Mouse (Mus musculus) heart, postnatal 36 days (tissue): ENCODE data around the gene Fam193a. TPM values are rescaled to one million over a fixed set of nuclear protein-coding genes. Genes with fewer than 3 reads are reported as not detected.

Experiments used
- DNase-seq, 2 experiments: peaks; one replicate each; pipeline ENCODE4 v3.0.0; 2021 to 2022
- intact Hi-C: fragments of 180-260 bp; cut with DNase I; formaldehyde crosslinking; loops from one replicate; pipeline ENCODE4 v1.15.1; 2025
- total RNA-seq, 2 experiments: library from RNA; stranded (reverse); gene quantifications; 2 replicates each; pipeline ENCODE4 v1.2.3; 2021

The Fam193a gene
- total RNA-seq, 2 experiments from 2014 or later: 23.7 TPM

GRCm38 (mm10) chr5:34439768-34440167 lies 70.0 kb downstream of the Fam193a start:
- intact Hi-C loops: no loop called here

GRCm38 (mm10) chr5:34441797-34442196 lies 72.1 kb downstream of the Fam193a start:
- no peak for DNase-seq
- intact Hi-C loops: no loop called here

More at GRCm38 (mm10) chr5:34439768-34440167, 70.0 kb downstream of the Fam193a start:
- no peak for DNase-seq

- intact Hi-C loops: no loop called here
- no peak for DNase-seq
Observed at GRCm38 (mm10) chr5:34446207-34446606, 76.5 kb downstream of the Fam193a start.

GRCm38 (mm10) chr5:34458994-34459393 lies 89.3 kb downstream of the Fam193a start:
- intact Hi-C loops: no loop called here
- no peak for DNase-seq

- no peak for DNase-seq
- intact Hi-C loops: no loop called here
Observed at GRCm38 (mm10) chr5:34461294-34461693, 91.6 kb downstream of the Fam193a start.

- intact Hi-C loops: no loop called here
- DNase-seq: no peak
Observed at GRCm38 (mm10) chr5:34461841-34462240, 92.1 kb downstream of the Fam193a start.

GRCm38 (mm10) chr5:34466079-34466478 lies 96.3 kb downstream of the Fam193a start:
- intact Hi-C loops: no loop called here
- no peak for DNase-seq

GRCm38 (mm10) chr5:34466648-34467047 lies 96.9 kb downstream of the Fam193a start:
- DNase-seq: no peak
- intact Hi-C loops: no loop called here

- DNase-seq: no peak
- intact Hi-C loops: no loop called here
Observed at GRCm38 (mm10) chr5:34468039-34468775, 98.5 kb downstream of the Fam193a start.

- intact Hi-C loops: no loop called here
- DNase-seq: no peak
Observed at GRCm38 (mm10) chr5:34480926-34481325, 111.2 kb downstream of the Fam193a start.

- intact Hi-C loops: no loop called here
- DNase-seq: no peak
Observed at GRCm38 (mm10) chr5:34485731-34486130, 116.0 kb downstream of the Fam193a start.

- peak; percentile 44 to 64 for DNase-seq
- intact Hi-C loops: no loop called here
Observed at GRCm38 (mm10) chr5:34487320-34488090, 117.8 kb downstream of the Fam193a start.

- intact Hi-C loops: no loop called here
- no peak for DNase-seq
Observed at GRCm38 (mm10) chr5:34488741-34489417, 119.1 kb downstream of the Fam193a start.

- intact Hi-C loops: no loop called here
- no peak for DNase-seq
Observed at GRCm38 (mm10) chr5:34489418-34489787, 119.7 kb downstream of the Fam193a start.

- intact Hi-C loops: no loop called here
- DNase-seq: no peak
Observed at GRCm38 (mm10) chr5:34496745-34497144, 127.0 kb downstream of the Fam193a start.

- DNase-seq: no peak
- intact Hi-C loops: no loop called here
Observed at GRCm38 (mm10) chr5:34500886-34501285, 131.2 kb downstream of the Fam193a start.

GRCm38 (mm10) chr5:34501588-34501987 lies 131.9 kb downstream of the Fam193a start:
- no peak for DNase-seq
- intact Hi-C loops: no loop called here

GRCm38 (mm10) chr5:34502411-34502810 lies 132.7 kb downstream of the Fam193a start:
- intact Hi-C loops: no loop called here
- DNase-seq: no peak

- intact Hi-C loops: no loop called here
- DNase-seq: no peak
Observed at GRCm38 (mm10) chr5:34502821-34503220, 133.1 kb downstream of the Fam193a start.

- no peak for DNase-seq
- intact Hi-C loops: loop anchor here (5.0 kb wide), 1 partner anchor 140 kb away; no protein-coding TSS in a partner anchor
Observed at GRCm38 (mm10) chr5:34512486-34512885, 142.8 kb downstream of the Fam193a start.
